Mouse (Mus musculus) brain, embryonic 14.5 days (tissue): ENCODE results near the gene Egfl8.

Experiments
- CTCF ChIP-seq: fragments of 200-500 bp; IDR thresholded peaks from 2 replicates; pipeline ENCODE4 v1.5.1; 2012; ENCODE audit warnings: inconsistent platforms, mild to moderate bottlenecking, moderate library complexity, borderline replicate concordance; ENCODE audit not compliant: insufficient read depth, insufficient read length; ENCODE audit errors: extremely low read depth
- POLR2A ChIP-seq: fragments of 200-500 bp; IDR thresholded peaks from 2 replicates; pipeline ENCODE4 v1.6.1; 2012; ENCODE audit warnings: mild to moderate bottlenecking, inconsistent platforms, borderline replicate concordance; ENCODE audit not compliant: poor library complexity, insufficient read depth, insufficient read length, severe bottlenecking; ENCODE audit errors: extremely low read depth

- TF ChIP-seq CTCF (no peak), POLR2A (no peak)
These were observed 16.5 kb upstream of the Egfl8 start for GRCm38 (mm10) chr17:34632261-34632691.
